Mouse (Mus musculus) granulocyte monocyte progenitor cell, adult 5-6 weeks (primary cell): ENCODE measurements at regions not wholly inside any gene's neighbourhood (a gene's known extent, or its start where the extent isn't known, plus 50 kb on each side); places are given as distances from the start of the nearest gene placed in this dataset.
"Not testable (repeated sequence)": the region's sequence is repeated elsewhere in the genome, so short reads cannot be mapped to it uniquely, and the experiment has no call there.

Source experiments
- ATAC-seq: replicated peaks from 2 replicates; pipeline ENCODE4 v1.8.0; 2016; ENCODE audit warnings: mild to moderate bottlenecking, moderate TSS enrichment, inconsistent platforms; ENCODE audit not compliant: poor library complexity, severe bottlenecking

- no peak for ATAC-seq
These were observed 151.0 kb upstream of the Ttc29 start for GRCm38 (mm10) chr8:78061827-78062719.

GRCm38 (mm10) chr8:78063529-78063928 lies 149.6 kb upstream of the Ttc29 start:
- ATAC-seq: no peak

- ATAC-seq: no peak
These were observed 148.9 kb upstream of the Ttc29 start for GRCm38 (mm10) chr8:78064161-78064560.

GRCm38 (mm10) chr8:78065890-78066493 lies 147.1 kb upstream of the Ttc29 start:
- ATAC-seq: no peak

- ATAC-seq: no peak
These were observed 144.8 kb upstream of the Ttc29 start for GRCm38 (mm10) chr8:78068087-78068910.

- no peak for ATAC-seq
These were observed 139.3 kb upstream of the Ttc29 start for GRCm38 (mm10) chr8:78073821-78074220.

- no peak for ATAC-seq
These were observed 136.0 kb upstream of the Ttc29 start for GRCm38 (mm10) chr8:78077122-78077521.

- not testable (repeated sequence) for ATAC-seq
These were observed 131.7 kb upstream of the Ttc29 start for GRCm38 (mm10) chr8:78081395-78081794.

- ATAC-seq: no peak
These were observed 130.1 kb upstream of the Ttc29 start for GRCm38 (mm10) chr8:78083012-78083411.

GRCm38 (mm10) chr8:78086361-78086760 lies 126.7 kb upstream of the Ttc29 start:
- no peak for ATAC-seq

GRCm38 (mm10) chr8:78090382-78091122 lies 122.5 kb upstream of the Ttc29 start:
- no peak for ATAC-seq

GRCm38 (mm10) chr8:78096383-78096782 lies 116.7 kb upstream of the Ttc29 start:
- peak; percentile 33; the same call in 1 of the 2 replicates for ATAC-seq

GRCm38 (mm10) chr8:78098191-78098745 lies 114.8 kb upstream of the Ttc29 start:
- no peak for ATAC-seq

GRCm38 (mm10) chr8:78099091-78099490 lies 114.0 kb upstream of the Ttc29 start:
- ATAC-seq: no peak

GRCm38 (mm10) chr8:78107339-78107738 lies 105.8 kb upstream of the Ttc29 start:
- no peak for ATAC-seq

- no peak for ATAC-seq
These were observed 103.0 kb upstream of the Ttc29 start for GRCm38 (mm10) chr8:78110003-78110649.

- ATAC-seq: peak; percentile 53
These were observed 100.0 kb upstream of the Ttc29 start for GRCm38 (mm10) chr8:78113105-78113504.

- no peak for ATAC-seq
These were observed 98.6 kb upstream of the Ttc29 start for GRCm38 (mm10) chr8:78114512-78114911.

GRCm38 (mm10) chr8:78117191-78117590 lies 95.9 kb upstream of the Ttc29 start:
- ATAC-seq: no peak
